Mouse (Mus musculus) spleen, embryonic (tissue): ENCODE results near the gene Taf1c.

ENCODE experiments used
- CTCF ChIA-PET: fragments of 350-600 bp; sonication (Branson Sonifier 250); formaldehyde crosslinking; loops from one replicate; lab custom pipeline; 2022; lab: Charles Lee

Taf1c gene

DNA sequence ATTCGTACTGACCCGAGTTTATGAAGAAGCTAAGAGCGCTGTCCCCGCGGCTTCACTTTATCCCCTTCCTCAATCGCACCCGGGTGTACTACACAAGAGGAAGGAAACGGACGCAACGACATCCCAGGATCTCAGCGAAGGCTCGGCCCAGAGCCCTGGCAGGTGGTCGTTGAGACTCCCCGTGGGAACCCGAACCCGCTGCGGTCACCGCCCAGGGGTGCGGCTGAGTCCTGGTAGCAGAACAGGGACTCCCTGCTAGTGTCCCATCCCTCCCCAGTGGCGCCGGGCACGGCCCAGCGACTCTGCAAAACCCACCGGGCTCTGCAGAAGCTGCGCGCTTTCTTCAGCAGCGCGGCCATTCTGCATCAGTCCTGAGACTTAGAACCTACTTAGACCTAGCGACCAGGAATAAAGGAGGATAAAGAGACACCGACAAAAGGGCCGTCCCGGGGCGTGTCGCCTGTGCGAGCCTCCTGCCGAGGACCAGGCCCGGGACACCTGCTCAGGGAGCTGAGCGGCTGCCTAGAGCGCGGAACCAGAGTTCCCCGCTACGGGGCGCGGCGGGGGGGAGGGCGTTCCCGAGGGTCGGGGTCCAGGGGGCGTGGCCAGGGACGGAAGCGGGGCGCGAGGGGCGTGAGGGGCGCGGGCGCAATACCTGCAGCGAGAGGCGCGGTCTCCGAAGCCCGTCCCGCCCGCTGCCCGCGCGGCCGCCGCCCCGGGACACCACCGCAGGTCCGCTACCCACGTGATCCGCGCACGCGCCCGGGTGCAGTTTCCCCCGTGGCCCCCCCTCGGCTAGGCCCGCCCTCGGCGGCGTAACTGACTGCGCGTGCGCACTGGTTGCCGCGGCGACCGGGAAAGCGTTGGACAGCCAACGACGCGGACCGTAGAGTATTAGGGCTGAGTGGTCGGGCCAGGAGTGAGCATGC is 30.3 kb downstream of the Taf1c start, which contains the start of the genes Hsdl1 and Dnaaf1:
Gene Hsdl1, minus strand, starts transcription at position 747 of the 929 bp plus-strand sequence.
Gene Dnaaf1, plus strand, starts transcription at position 799 of the 929 bp plus-strand sequence.
- CTCF ChIA-PET = interaction anchor here (0.6 kb wide), 2 partner anchors 352 to 1246 kb away, joined by 3 to 8 read pairs; no protein-coding TSS in a partner anchor

DNA sequence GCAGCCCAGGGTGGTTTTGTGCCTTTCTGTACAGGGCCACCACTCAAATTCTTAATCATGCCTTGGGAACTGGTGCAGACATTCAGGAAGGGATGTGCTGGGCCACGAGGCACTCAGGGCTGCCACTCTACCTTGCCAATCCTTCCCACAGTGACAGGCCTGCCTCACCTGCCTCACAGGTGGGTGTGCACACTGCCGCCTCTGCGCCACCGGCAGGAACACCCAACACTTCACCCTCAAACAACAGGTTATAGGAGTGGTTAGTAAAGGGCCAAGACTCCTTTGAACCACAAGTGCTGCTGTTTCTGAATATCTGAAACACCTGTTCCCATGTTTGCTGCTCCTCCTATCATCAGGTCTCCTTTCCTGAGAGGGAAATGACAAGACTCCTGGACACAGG is 32.6 kb downstream of the Taf1c start:
- CTCF ChIA-PET = no interaction called here

DNA sequence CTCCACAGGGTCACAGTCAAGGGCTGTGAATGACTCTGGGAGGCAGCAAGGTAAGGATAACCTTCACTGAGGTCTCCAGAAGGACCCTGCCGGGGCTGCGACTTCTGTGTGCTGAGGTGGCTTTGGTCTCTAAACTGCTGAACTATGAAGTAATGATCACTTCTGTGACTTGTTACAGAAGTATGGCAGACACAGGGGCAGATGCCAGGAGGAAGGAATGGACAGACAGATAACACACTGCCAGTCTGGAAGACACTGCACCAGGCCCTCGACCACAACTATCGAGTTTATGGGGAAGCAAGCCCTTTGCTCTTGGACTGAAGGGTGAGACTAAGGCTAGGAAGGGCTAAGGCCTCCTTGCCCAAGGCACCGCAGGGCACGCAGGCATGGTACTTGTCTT is 33.9 kb downstream of the Taf1c start:
- CTCF ChIA-PET = no interaction called here

DNA sequence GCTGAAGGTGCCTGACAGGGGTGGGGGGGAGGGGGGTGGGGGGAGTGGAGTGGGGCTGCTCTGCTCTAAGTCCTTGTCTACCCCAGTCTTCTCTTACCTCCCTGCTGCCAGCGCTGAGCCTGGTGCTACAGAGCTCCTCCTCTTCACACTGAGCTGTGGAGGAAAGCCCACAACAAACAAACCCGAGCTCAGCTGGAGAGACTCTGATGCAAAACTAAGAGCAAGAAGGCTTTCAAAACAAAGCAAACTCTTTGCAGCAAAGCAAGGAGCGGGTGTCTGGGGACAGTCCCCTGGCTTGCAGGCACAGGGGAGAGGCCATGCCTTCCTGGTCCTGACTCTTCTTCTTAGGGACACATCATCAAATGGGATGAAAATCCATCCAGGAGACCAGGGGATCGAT is 35.1 kb downstream of the Taf1c start:
- CTCF ChIA-PET = interaction anchor here (0.6 kb wide), 2 partner anchors 10 to 376 kb away, joined by 3 read pairs; no protein-coding TSS in a partner anchor

DNA sequence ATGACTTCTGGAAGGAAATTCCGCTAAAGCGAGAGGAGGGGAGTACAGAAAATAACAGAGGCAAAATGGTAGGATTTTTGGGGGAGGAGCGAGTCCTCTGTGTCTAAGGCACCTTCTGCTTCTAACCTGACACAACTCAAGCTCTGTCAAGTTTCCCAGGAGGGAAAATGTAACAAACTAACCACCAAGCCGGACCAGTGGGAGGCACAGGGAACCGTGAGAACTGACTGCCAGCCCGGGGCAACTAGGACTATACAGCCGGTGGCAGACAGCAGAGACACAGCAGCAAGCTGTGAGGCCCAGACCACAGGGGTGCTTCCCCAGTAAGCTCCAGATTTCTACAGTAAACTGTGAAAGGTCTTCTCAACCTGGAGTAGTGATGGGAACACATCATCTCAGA is 36.1 kb downstream of the Taf1c start:
- CTCF ChIA-PET = interaction anchor here (0.6 kb wide), 1 partner anchor 129 kb away, joined by 3 read pairs; no protein-coding TSS in a partner anchor

DNA sequence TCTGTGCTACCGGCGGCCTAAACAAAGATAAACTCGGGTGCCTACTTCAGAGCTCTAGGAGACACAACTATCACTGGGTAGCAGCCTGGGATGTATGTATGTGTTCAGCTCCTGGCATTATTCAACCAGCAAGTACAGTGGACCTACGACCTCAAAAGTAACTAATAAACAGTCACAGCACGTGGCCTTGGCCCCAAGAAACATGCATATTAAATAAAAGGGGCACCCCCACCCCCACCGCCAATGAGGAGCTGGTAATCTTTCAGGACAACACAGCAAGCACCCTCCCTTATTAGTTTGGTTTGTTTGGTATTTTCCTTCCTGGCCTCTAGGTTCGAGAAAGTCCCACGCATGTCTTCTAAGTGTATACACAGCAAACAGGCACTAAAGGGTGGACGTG is 36.8 kb downstream of the Taf1c start:
- CTCF ChIA-PET = interaction anchor here (0.5 to 0.6 kb wide), 2 partner anchors 51 to 128 kb away, joined by 3 to 5 read pairs; no protein-coding TSS in a partner anchor

DNA sequence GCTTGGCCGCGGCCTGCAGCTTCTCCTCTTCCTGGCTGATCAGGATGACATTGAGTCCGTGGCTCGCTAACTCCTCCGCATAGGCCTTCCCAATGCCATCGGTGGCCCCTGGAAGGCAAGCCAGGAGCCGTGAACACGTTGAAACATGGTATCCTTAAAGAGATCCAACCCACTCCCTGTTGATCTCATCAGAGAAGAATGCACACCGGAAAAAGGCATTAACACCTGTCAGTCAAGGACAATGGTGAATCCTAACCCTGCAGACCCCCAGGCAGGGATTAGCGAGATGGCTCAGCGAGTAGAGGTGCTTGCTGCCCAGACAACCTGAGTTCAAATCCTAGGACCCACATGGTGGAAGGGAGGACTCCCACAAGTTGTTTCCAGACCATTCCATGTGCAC is 38.7 kb downstream of the Taf1c start:
- CTCF ChIA-PET = no interaction called here

DNA sequence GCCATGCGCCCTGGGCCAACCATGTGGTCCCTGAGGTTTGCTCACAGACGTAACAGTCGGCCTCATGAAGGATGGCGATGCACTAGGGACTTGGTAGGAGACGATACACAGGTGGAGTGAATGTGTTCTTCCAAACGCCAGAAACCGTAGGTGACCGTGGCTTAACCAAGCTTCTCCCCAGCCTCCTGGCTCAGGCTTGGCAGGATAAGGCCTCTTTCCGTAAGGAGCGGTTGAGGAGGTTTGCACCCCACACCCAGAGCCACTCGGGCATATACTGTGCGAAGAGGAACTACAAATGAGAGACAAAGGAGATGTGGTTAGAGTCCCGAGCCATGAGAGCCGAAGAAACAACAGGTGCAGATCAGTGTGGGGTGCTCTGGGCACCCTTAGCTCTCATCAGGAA is 41.2 kb downstream of the Taf1c start:
- CTCF ChIA-PET = interaction anchor here (0.7 kb wide), 1 partner anchor 157 kb away, joined by 4 read pairs; no protein-coding TSS in a partner anchor

DNA sequence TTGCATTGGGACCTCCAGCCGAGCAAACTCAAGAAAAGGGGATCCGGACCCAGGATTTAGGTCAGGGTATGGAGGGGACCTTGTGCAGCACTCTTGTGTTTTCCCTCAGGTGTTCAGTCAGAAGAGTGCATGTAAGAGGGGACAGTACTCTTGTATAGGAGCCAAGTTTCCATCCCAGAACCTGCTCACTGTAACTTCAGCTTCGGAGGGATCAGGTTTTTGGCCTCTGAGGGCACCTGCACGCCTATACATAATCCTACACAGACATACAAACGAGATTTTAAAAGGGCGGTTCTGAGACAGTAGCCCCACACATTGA is 45.7 kb downstream of the Taf1c start:
- CTCF ChIA-PET = interaction anchor here (0.5 kb wide), 1 partner anchor 10 kb away, joined by 3 read pairs; no protein-coding TSS in a partner anchor

DNA sequence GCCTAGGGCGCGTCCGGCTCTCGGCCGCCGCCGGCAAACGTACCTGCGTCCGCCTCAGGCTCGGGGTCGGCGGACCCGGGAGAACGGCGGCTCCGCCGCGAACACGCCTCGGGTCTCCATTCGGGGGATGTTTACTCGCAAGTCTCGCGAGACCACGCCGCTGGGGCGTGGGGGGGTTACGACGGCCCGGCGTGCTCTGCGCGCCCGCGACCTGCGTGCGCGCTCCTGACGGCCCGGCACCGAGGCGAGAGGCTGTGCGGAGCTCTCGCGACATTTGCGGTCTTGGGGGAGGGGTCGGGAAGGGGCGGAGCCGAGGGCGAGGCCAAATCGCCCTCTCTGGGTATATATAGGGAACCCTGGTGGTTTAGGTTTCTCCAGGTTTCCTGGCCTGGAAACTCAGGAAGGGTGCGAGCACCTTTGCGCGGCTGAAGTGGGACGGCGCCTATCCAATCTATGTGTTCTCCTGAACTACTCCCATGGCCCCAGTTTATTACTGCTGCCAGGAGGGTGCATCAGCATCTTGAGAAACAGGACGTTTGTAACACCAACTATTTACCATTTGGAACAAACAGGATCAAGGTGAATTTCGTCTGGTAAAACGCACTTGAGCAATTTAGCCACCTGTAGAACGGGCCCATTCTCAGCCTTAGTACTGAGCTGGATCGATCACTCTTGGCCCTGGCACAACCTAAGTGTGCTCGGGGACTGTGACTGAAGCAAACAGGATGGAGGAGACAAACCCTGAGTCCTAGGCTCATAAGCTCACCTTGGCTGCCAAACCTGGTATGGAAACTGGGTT is 46.2 kb downstream of the Taf1c start, which contains the start of gene Mbtps1:
Gene Mbtps1, minus strand, starts transcription at position 133 of the 799 bp plus-strand sequence.
- CTCF ChIA-PET = no interaction called here

DNA sequence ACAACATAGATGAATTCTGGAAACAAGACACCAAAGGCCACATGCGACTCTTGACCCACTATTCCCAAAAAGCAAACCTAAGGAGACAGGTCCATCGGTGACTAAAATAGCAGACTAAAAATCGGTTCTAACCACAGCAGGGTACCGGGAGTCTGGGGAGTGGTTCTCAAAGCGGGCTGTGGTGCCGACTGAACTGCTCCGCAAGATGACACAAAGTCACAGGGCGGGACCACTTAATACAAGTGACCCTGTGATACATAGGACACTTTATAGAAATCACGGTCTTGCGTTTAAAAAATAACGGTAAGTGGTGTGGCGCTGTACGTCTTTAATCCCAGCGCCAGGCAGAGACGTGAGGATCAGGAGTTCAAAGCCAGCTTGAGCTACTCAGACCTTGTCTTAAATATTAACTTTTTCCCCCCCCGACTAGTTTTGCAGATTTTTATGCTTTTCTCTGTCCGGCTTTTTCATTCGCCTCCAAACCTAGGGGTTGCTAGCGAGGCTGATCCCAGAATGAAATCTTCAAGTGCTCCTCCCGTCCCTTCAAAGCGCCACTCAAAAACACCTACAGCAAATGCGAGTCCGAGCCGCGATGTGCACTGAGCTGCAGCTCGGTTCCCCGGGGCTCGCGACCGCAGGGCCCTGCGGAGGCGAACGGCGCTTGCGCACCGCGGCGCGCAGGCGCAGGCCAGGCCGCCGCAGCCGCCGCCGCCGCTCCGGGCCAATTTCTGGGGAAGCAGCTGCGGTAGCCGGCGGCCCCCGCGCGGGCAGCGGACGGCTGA is 47.0 kb downstream of the Taf1c start:
- CTCF ChIA-PET = no interaction called here

DNA sequence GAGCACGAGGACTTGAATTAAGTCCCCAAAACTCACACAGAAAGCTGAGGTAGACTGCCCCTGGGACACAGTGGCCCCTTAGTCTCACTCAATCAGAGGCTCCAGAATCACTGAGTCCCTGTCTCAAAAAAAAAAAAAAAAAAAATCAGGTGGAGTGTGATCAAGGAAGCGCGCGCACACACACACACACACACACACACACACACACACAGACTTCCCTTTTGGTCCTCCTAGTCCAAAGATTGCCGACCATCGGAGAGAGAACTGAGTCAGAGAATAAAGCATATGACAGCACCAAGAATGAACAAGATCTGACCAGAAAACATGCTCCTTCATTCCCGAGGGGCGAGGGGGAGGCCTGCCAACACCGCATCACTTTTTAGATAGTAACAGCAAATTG is 47.9 kb downstream of the Taf1c start:
- CTCF ChIA-PET = no interaction called here

DNA sequence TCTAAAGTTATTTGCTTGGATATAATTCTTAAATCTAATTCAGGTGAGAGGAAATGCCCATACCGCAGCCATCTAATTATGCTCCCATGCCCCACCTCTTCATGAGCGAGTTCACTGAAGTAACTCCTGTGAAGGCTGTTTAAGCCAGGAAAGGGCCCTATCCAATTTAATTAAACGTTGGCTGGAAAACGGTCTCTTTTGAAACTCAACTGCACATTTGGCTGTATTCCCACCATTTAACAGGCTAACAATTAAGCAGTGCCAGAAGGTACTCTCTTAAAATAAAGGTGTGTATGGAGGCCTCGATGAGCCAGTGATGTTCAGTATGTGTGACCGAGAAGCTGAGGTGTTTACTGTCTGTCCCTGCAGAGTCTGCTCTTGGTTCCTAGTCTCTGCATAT is 49.2 kb downstream of the Taf1c start:
- CTCF ChIA-PET = no interaction called here

DNA sequence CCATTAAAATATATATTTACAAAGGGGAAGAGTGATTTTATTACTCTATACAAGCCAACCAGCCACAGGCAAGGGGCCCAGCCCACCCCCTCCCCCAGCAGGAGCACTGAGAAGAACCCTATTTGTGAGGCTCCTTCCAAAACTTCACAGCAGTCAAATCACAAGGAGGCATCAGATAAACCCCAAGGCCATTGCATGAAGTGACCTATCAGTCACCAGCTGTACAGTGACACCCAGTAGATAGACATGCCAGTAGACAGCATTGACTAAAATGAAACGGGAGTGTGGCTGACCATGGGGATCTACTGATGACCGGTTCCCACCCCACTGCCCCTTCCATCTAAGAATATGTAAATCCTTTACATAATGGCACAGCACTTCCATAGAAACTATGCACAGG is 52.1 kb downstream of the Taf1c start:
- CTCF ChIA-PET = no interaction called here

DNA sequence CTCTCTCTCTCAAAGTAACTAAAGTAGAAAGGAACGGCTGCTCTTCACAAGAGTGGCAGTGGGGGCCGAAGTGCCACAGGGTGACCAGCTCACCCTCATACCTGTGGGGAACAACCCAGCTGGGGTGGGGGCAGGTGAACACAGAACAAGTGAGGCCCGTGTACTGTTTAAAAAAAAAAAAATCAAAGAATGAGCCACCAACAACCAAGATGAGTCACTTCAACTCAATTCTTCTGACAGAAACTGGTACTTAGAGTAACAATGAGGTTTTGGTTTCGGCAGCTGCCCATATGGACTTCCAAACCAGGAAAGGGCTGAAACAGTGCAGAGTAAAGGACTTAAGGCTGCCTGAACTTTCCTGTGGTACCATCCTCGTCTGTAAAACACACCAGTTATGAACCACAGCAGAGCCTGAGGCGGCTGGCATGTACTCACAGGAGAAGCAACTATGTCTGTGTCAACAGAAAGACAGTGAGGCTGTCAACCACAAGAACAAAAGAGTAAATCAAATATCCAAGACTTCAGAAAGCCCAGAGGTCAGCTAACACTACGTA is 56.4 kb downstream of the Taf1c start:
- CTCF ChIA-PET = no interaction called here
